Mouse (Mus musculus) midbrain, embryonic 15.5 days (tissue): ENCODE results near the gene Coro7. TPM values are rescaled to one million over a fixed set of nuclear protein-coding genes. Genes with fewer than 3 reads are reported as not detected.
A peak's percentile ranks its signal among the peaks of the same experiment; 100 is the strongest.

ENCODE experiments used
- ATAC-seq: fragments of 200-750 bp; cut with Nextera tagmentation; replicated peaks from 2 replicates; pipeline ENCODE4 v1.8.0; 2017; ENCODE audit warnings: moderate TSS enrichment
- H3K27ac ChIP-seq: fragments of 300-500 bp; sonication (generic); 2 replicates; pipeline ENCODE4 v1.5.1; 2015; ENCODE audit warnings: mild to moderate bottlenecking, inconsistent platforms
- H3K27me3 ChIP-seq: fragments of 300-500 bp; sonication (generic); replicated peaks from 2 replicates; pipeline ENCODE4 v1.6.1; 2015; ENCODE audit warnings: inconsistent platforms
- H3K36me3 ChIP-seq: fragments of 300-500 bp; sonication (generic); replicated peaks from 2 replicates; pipeline ENCODE4 v1.6.1; 2015; ENCODE audit warnings: inconsistent platforms
- H3K4me1 ChIP-seq: fragments of 300-500 bp; sonication (generic); 2 replicates; pipeline ENCODE4 v1.6.1; 2015; ENCODE audit warnings: inconsistent platforms
- H3K4me2 ChIP-seq: fragments of 300-500 bp; sonication (generic); 2 replicates; pipeline ENCODE4 v1.6.1; 2015; ENCODE audit warnings: inconsistent platforms, mild to moderate bottlenecking, moderate library complexity
- H3K4me3 ChIP-seq: fragments of 300-500 bp; sonication (generic); 2 replicates; pipeline ENCODE4 v1.5.1; 2015; ENCODE audit warnings: mild to moderate bottlenecking, inconsistent platforms
- H3K9ac ChIP-seq: fragments of 300-500 bp; sonication (generic); 2 replicates; pipeline ENCODE4 v1.6.1; 2015; ENCODE audit warnings: mild to moderate bottlenecking, inconsistent platforms
- H3K9me3 ChIP-seq: fragments of 300-500 bp; sonication (generic); 2 replicates; pipeline ENCODE4 v1.6.1; 2016; ENCODE audit warnings: inconsistent platforms
- WGBS: fragments of 180-500 bp; shearing (Covaris S2); methylation state at CpG from one replicate; pipeline ENCODE4 v1.1.7; 2015; ENCODE audit warnings: mixed read lengths; 5-methylcytosine and 5-hydroxymethylcytosine counted together
- polyA plus RNA-seq: library from polyadenylated mRNA; unstranded; fragments of >200 nt; fragmentation: Nextera tagmentation; extraction: Ambion mirVana; gene quantifications from 2 replicates; pipeline ENCODE4 v1.2.1, GENCODE M21; 2015

The Coro7 gene
- polyA plus RNA-seq, 1 experiment from 2014 or later, result 33.2 TPM

- H3K4me2 ChIP-seq, result no peak overlapping the region
- peaks cover 6% of the 10 kb centered on the region; the same call in 1 of the 2 replicates for H3K36me3 ChIP-seq
- no peak for ATAC-seq
- H3K9me3 ChIP-seq, result no peaks in the 10 kb centered on the region
- no peak overlapping the region for H3K4me3 ChIP-seq
- H3K27me3 ChIP-seq, result no peaks in the 10 kb centered on the region
- peaks cover 24% of the 10 kb centered on the region for H3K4me1 ChIP-seq
- no peak overlapping the region for H3K27ac ChIP-seq
- H3K9ac ChIP-seq, result no peak overlapping the region
- WGBS, result 86% methylated on average over 6 of the region's 6 CpGs
Measured at GRCm38 (mm10) chr16:4627105-4627504, 52.5 kb downstream of the Coro7 start.

- Histone ChIP-seq H3K4me3 (peak within 1 kb of the TSS; percentile 67), H3K4me1 (peaks cover 30% of the 10 kb centered on the region), H3K27me3 (no peaks in the 10 kb centered on the region), H3K27ac (peak within 1 kb of the TSS; percentile 85), H3K4me2 (peak within 1 kb of the TSS; percentile 65), H3K36me3 (peaks cover 6% of the 10 kb centered on the region; the same call in 1 of the 2 replicates), H3K9me3 (no peaks in the 10 kb centered on the region), H3K9ac (peak within 1 kb of the TSS; percentile 69)
- WGBS, result under 1% methylated on average over 56 of the region's 56 CpGs
- ATAC-seq, result peak; percentile 87
Measured at GRCm38 (mm10) chr16:4624481-4625110, 55.0 kb downstream of the Coro7 start, which contains the start of gene Pam16. Gene Pam16, minus strand, starts transcription at chr16:4624988.

GRCm38 (mm10) chr16:4624074-4624473 lies 55.5 kb downstream of the Coro7 start:
- H3K9me3 ChIP-seq, result no peaks in the 10 kb centered on the region
- H3K4me2 ChIP-seq, result peak overlapping the region; percentile 65
- H3K9ac ChIP-seq, result peak overlapping the region; percentile 69
- peaks cover 6% of the 10 kb centered on the region; the same call in 1 of the 2 replicates for H3K36me3 ChIP-seq
- peak; percentile 32 for ATAC-seq
- peak overlapping the region; percentile 67 for H3K4me3 ChIP-seq
- H3K4me1 ChIP-seq, result peaks cover 30% of the 10 kb centered on the region
- H3K27me3 ChIP-seq, result no peaks in the 10 kb centered on the region
- 17% methylated on average over 9 of the region's 9 CpGs for WGBS
- peak overlapping the region; percentile 85 for H3K27ac ChIP-seq

GRCm38 (mm10) chr16:4616829-4617228 lies 62.7 kb downstream of the Coro7 start:
- H3K27me3 ChIP-seq, result no peaks in the 10 kb centered on the region
- no peak overlapping the region for H3K4me3 ChIP-seq
- peaks cover 3% of the 10 kb centered on the region; the same call in 1 of the 2 replicates for H3K4me1 ChIP-seq
- ATAC-seq, result no peak
- H3K9me3 ChIP-seq, result no peaks in the 10 kb centered on the region
- H3K9ac ChIP-seq, result no peak overlapping the region
- H3K36me3 ChIP-seq, result peaks cover 38% of the 10 kb centered on the region
- 81% methylated on average over 4 of the region's 4 CpGs for WGBS
- no peak overlapping the region for H3K27ac ChIP-seq
- H3K4me2 ChIP-seq, result no peak overlapping the region

- WGBS, result 84% methylated on average over 1 of the region's 1 CpGs
- ATAC-seq, result no peak
- H3K9ac ChIP-seq, result no peak overlapping the region
- H3K4me2 ChIP-seq, result no peak overlapping the region
- H3K4me3 ChIP-seq, result no peak overlapping the region
- no peak overlapping the region for H3K27ac ChIP-seq
- H3K4me1 ChIP-seq, result no peaks in the 10 kb centered on the region
- H3K9me3 ChIP-seq, result no peaks in the 10 kb centered on the region
- H3K27me3 ChIP-seq, result no peaks in the 10 kb centered on the region
- H3K36me3 ChIP-seq, result peaks cover 47% of the 10 kb centered on the region
Measured at GRCm38 (mm10) chr16:4615297-4615696, 64.3 kb downstream of the Coro7 start.

GRCm38 (mm10) chr16:4614639-4615038 lies 64.9 kb downstream of the Coro7 start:
- Histone ChIP-seq H3K4me3 (no peak overlapping the region), H3K27me3 (no peaks in the 10 kb centered on the region), H3K9me3 (no peaks in the 10 kb centered on the region), H3K4me2 (no peak overlapping the region), H3K36me3 (peaks cover 50% of the 10 kb centered on the region), H3K27ac (no peak overlapping the region), H3K4me1 (no peaks in the 10 kb centered on the region), H3K9ac (no peak overlapping the region)
- ATAC-seq, result peak; percentile 29; the same call in 1 of the 2 replicates
- 93% methylated on average over 3 of the region's 3 CpGs for WGBS

- peaks cover 53% of the 10 kb centered on the region for H3K36me3 ChIP-seq
- no peaks in the 10 kb centered on the region for H3K9me3 ChIP-seq
- H3K9ac ChIP-seq, result no peak overlapping the region
- no peak overlapping the region for H3K4me3 ChIP-seq
- H3K27me3 ChIP-seq, result no peaks in the 10 kb centered on the region
- WGBS, result 91% methylated on average over 9 of the region's 9 CpGs
- H3K27ac ChIP-seq, result no peak overlapping the region
- H3K4me2 ChIP-seq, result no peak overlapping the region
- H3K4me1 ChIP-seq, result no peaks in the 10 kb centered on the region
- ATAC-seq, result no peak
Measured at GRCm38 (mm10) chr16:4613736-4614135, 65.8 kb downstream of the Coro7 start.

GRCm38 (mm10) chr16:4611676-4612075 lies 67.9 kb downstream of the Coro7 start:
- Histone ChIP-seq H3K4me3 (no peak overlapping the region), H3K9me3 (no peaks in the 10 kb centered on the region), H3K27ac (no peak overlapping the region), H3K4me2 (no peak overlapping the region), H3K4me1 (peaks cover 13% of the 10 kb centered on the region), H3K27me3 (no peaks in the 10 kb centered on the region), H3K36me3 (peaks cover 54% of the 10 kb centered on the region), H3K9ac (no peak overlapping the region)
- WGBS, result 94% methylated on average over 7 of the region's 7 CpGs
- no peak for ATAC-seq

GRCm38 (mm10) chr16:4611193-4611592 lies 68.4 kb downstream of the Coro7 start:
- ATAC-seq, result no peak
- Histone ChIP-seq H3K9me3 (no peaks in the 10 kb centered on the region), H3K4me1 (peaks cover 18% of the 10 kb centered on the region), H3K27ac (no peak overlapping the region), H3K4me2 (no peak overlapping the region), H3K4me3 (no peak overlapping the region), H3K36me3 (peaks cover 50% of the 10 kb centered on the region), H3K27me3 (no peaks in the 10 kb centered on the region), H3K9ac (no peak overlapping the region)
- 93% methylated on average over 5 of the region's 5 CpGs for WGBS

GRCm38 (mm10) chr16:4608532-4609059 lies 71.0 kb downstream of the Coro7 start:
- WGBS, result 85% methylated on average over 19 of the region's 19 CpGs
- H3K27me3 ChIP-seq, result no peaks in the 10 kb centered on the region
- no peak overlapping the region for H3K4me3 ChIP-seq
- H3K4me2 ChIP-seq, result no peak overlapping the region
- ATAC-seq, result no peak
- H3K27ac ChIP-seq, result 0 out of 2 replicates have a peak overlapping the region, but pooled peaks have one; percentile 32
- H3K9ac ChIP-seq, result no peak overlapping the region
- H3K9me3 ChIP-seq, result no peaks in the 10 kb centered on the region
- peaks cover 35% of the 10 kb centered on the region for H3K4me1 ChIP-seq
- peaks cover 30% of the 10 kb centered on the region for H3K36me3 ChIP-seq

- Histone ChIP-seq H3K27ac (peak overlapping the region; percentile 32; the same call in 1 of the 2 replicates), H3K4me1 (peaks cover 40% of the 10 kb centered on the region), H3K9me3 (no peaks in the 10 kb centered on the region), H3K9ac (no peak overlapping the region), H3K36me3 (peaks cover 24% of the 10 kb centered on the region; the same call in 1 of the 2 replicates), H3K4me2 (no peak overlapping the region), H3K27me3 (no peaks in the 10 kb centered on the region), H3K4me3 (no peak overlapping the region)
- ATAC-seq, result peak; percentile 74
- whole genome bisulfite sequencing, result 60% methylated on average over 9 of the region's 9 CpGs
Measured at GRCm38 (mm10) chr16:4607818-4608531, 71.6 kb downstream of the Coro7 start.

GRCm38 (mm10) chr16:4606431-4607084 lies 73.0 kb downstream of the Coro7 start:
- Histone ChIP-seq H3K9me3 (no peaks in the 10 kb centered on the region), H3K4me2 (no peak overlapping the region), H3K4me3 (no peak overlapping the region), H3K27me3 (no peaks in the 10 kb centered on the region), H3K9ac (no peak overlapping the region), H3K36me3 (peaks cover 16% of the 10 kb centered on the region; the same call in 1 of the 2 replicates), H3K27ac (peak overlapping the region; percentile 31; the same call in 1 of the 2 replicates), H3K4me1 (peaks cover 52% of the 10 kb centered on the region)
- 31% methylated on average over 5 of the region's 5 CpGs for WGBS
- 0 out of 2 replicates have a peak, but pooled peaks have one; percentile 4 for ATAC-seq
